Mouse (Mus musculus) limb, embryonic 14.5 days (tissue): Measurements from ENCODE around the gene Mrrf. TPM values are rescaled to one million over a fixed set of nuclear protein-coding genes. Genes with fewer than 3 reads are reported as not detected.

Experiments used
- ATAC-seq: fragments of 200-750 bp; cut with Nextera tagmentation; 2 replicates; pipeline ENCODE4 v1.8.0; 2017; ENCODE audit warnings: low read depth, moderate number of reproducible peaks, moderate TSS enrichment; ENCODE audit not compliant: low FRiP score
- DNase-seq: peaks from one replicate; pipeline ENCODE4 v3.0.0-alpha.2; 2015; ENCODE audit warnings: low spot score
- H3K27ac ChIP-seq: fragments of 300-500 bp; sonication (generic); replicated peaks from 2 replicates; pipeline ENCODE4 v1.5.1; 2014; ENCODE audit warnings: low read depth, mild to moderate bottlenecking, low read length, moderate library complexity, mixed read lengths
- H3K27me3 ChIP-seq: fragments of 300-500 bp; sonication (generic); 2 replicates; pipeline ENCODE4 v1.6.1; 2014; ENCODE audit warnings: low read length, mixed read lengths; ENCODE audit not compliant: control insufficient read depth, insufficient read depth
- H3K36me3 ChIP-seq: fragments of 300-500 bp; sonication (generic); 2 replicates; pipeline ENCODE4 v1.6.1; 2014; ENCODE audit warnings: mild to moderate bottlenecking, low read length, moderate library complexity, mixed read lengths; ENCODE audit not compliant: control insufficient read depth, insufficient read depth
- H3K4me1 ChIP-seq: fragments of 300-500 bp; sonication (generic); 2 replicates; pipeline ENCODE4 v1.6.1; 2014; ENCODE audit warnings: antibody characterized with exemption, low read length, mixed read lengths; ENCODE audit not compliant: control insufficient read depth, insufficient read depth
- H3K4me2 ChIP-seq: fragments of 300-500 bp; sonication (generic); replicated peaks from 2 replicates; pipeline ENCODE4 v1.6.1; 2014; ENCODE audit warnings: low read depth, mild to moderate bottlenecking, low read length, moderate library complexity; ENCODE audit not compliant: severe bottlenecking
- H3K4me3 ChIP-seq: fragments of 300-500 bp; sonication (generic); replicated peaks from 2 replicates; pipeline ENCODE4 v1.5.1; 2014; ENCODE audit warnings: low read length
- H3K9ac ChIP-seq: fragments of 300-500 bp; sonication (generic); 2 replicates; pipeline ENCODE4 v1.6.1; 2014; ENCODE audit warnings: mild to moderate bottlenecking, low read depth, low read length, moderate library complexity; ENCODE audit not compliant: severe bottlenecking
- H3K9me3 ChIP-seq: fragments of 300-500 bp; sonication (generic); 2 replicates; pipeline ENCODE4 v1.6.1; 2016; ENCODE audit warnings: low read length; ENCODE audit not compliant: control insufficient read depth
- POLR2A ChIP-seq: fragments of 200-500 bp; IDR thresholded peaks from 2 replicates; pipeline ENCODE4 v1.8.0; 2012; ENCODE audit warnings: inconsistent platforms, mild to moderate bottlenecking, moderate library complexity, borderline replicate concordance; ENCODE audit not compliant: insufficient read depth, insufficient read length; ENCODE audit errors: extremely low read depth
- WGBS: fragments of 180-500 bp; shearing (Covaris S2); extraction: QIAGEN DNeasy Blood & Tissue Kit; methylation state at CpG from one replicate; pipeline ENCODE4 v1.1.7; 2014; 5-methylcytosine and 5-hydroxymethylcytosine counted together
- polyA plus RNA-seq, 2 experiments: library from polyadenylated mRNA; depleted of rRNA in 1 of 2; stranded (reverse) in 1 of 2; unstranded in 1 of 2; fragments of >200 nt; fragmentation: Nextera tagmentation in 1 of 2; extraction: Ambion mirVana in 1 of 2; gene quantifications; 2 replicates each; pipeline versions ENCODE4 v1.2.1 to v1.2.3; 2012 to 2014

The Mrrf gene
- polyA plus RNA-seq, 2 experiments: 31.0 to 33.0 TPM

DNA sequence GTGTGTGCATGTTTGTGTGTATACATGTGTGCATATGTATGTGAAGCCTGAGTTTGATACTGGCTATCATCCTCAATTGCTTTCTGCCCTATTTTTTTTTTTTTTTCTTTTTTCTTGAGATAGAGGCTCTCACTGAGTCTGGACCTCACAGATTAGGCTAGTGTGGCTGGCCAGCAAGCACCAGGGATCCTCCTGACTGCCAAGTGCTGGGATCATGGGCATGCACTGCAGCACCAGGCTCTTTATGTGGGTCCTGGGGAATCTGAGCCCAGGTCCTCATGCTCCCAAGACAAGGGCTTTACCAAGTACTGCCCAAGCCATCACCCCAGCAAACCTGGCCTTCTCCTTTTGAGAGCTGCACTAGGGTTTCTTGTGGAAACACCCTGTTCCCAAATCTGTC, 87.2 kb downstream of the Mrrf start:
- no peak overlapping the region for H3K4me3 ChIP-seq
- H3K9ac ChIP-seq: no peak overlapping the region
- H3K4me2 ChIP-seq: no peak overlapping the region
- no peak for TF ChIP-seq POLR2A
- H3K4me1 ChIP-seq: no peaks in the 10 kb centered on the region
- no peak overlapping the region for H3K27ac ChIP-seq
- no peak for ATAC-seq
- H3K9me3 ChIP-seq: no peaks in the 10 kb centered on the region
- no peak for DNase-seq
- no peaks in the 10 kb centered on the region for H3K36me3 ChIP-seq
- no peaks in the 10 kb centered on the region for H3K27me3 ChIP-seq

DNA sequence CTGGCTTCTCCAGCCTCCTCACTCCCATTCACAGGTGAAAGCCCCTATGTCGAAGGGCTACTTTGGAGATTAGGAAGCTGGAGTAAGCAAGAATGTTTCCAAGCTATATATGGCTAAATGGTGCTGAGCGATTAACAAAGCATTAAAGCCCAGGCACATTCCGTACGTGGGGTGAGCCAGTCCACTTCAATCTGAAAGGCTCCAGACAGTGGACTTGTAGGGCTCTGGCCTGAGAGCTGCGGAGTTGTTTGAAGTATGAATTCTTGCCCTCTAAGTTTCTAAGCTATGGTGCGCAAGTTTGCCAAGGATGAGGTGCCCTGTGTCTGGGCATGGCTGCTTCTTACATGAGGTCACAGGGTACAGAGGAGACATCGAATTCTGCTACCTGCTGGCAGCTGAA, 88.0 kb downstream of the Mrrf start:
- Histone ChIP-seq H3K4me1 (no peaks in the 10 kb centered on the region), H3K4me2 (no peak overlapping the region), H3K9me3 (no peaks in the 10 kb centered on the region), H3K27me3 (no peaks in the 10 kb centered on the region), H3K4me3 (no peak overlapping the region), H3K9ac (no peak overlapping the region), H3K36me3 (no peaks in the 10 kb centered on the region), H3K27ac (no peak overlapping the region)
- DNase-seq: no peak
- no peak for ATAC-seq
- no peak for TF ChIP-seq POLR2A
- WGBS: 90% methylated on average over 7 of the region's 7 CpGs

DNA sequence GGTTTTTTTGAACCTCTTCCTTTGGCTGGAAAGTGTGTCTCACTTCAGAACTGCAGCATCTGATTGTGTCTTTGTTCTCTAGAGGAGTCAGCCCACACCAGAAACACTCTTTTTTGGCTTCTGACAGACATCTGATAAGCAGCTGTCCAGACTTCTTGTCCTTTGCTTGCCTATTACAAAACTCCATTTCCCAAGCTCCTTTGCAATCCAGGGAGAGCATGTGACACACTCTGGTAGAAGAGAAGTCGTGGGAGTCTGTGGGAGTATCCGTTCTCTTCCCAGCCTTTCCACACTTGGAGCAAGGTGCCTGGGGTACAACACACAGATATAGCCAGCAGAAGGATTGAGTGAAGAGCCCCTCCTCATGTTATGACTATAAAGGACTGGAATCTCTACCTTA, 88.4 kb downstream of the Mrrf start:
- 40% methylated on average over 2 of the region's 2 CpGs for WGBS
- Histone ChIP-seq H3K4me1 (no peaks in the 10 kb centered on the region), H3K27me3 (no peaks in the 10 kb centered on the region), H3K4me3 (no peak overlapping the region), H3K4me2 (no peak overlapping the region), H3K9me3 (no peaks in the 10 kb centered on the region), H3K36me3 (no peaks in the 10 kb centered on the region), H3K9ac (no peak overlapping the region), H3K27ac (no peak overlapping the region)
- ATAC-seq: no peak
- no peak for TF ChIP-seq POLR2A
- DNase-seq: no peak

DNA sequence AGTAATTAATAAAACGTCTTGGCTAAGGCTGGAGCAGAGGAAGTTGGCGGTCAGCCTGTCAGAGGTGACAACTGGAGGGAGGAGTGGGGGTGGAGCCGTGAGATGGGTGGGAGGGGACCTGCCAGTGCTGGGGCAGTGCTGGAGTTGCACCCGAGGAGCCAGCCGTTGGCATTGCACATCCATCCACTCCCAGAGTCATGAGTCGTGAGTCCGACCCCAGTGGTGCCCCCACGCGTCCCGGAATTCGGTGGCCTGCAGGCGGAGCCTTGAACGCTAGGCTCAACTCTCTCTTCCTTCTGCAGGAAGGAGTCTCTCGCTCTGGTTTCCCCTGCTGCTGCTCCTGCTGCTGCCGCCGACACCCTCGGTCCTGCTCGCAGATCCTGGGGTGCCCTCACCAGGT, 94.2 kb downstream of the Mrrf start, which contains the start of gene Ptgs1:
Gene Ptgs1, plus strand, starts transcription at position 61 of the 400 bp plus-strand sequence.
- peak within 1 kb of the TSS; percentile 88 for H3K4me2 ChIP-seq
- peaks cover 3% of the 10 kb centered on the region; the same call in 1 of the 2 replicates for H3K4me1 ChIP-seq
- H3K9me3 ChIP-seq: no peaks in the 10 kb centered on the region
- peak within 1 kb of the TSS; percentile 65 for H3K9ac ChIP-seq
- ATAC-seq (peak; percentile 54; the same call in 1 of the 2 replicates), DNase-seq (peak; percentile 28)
- no peaks in the 10 kb centered on the region for H3K27me3 ChIP-seq
- H3K27ac ChIP-seq: no peak within 1 kb of the TSS
- H3K36me3 ChIP-seq: no peaks in the 10 kb centered on the region
- WGBS: under 1% methylated on average over 18 of the region's 18 CpGs
- H3K4me3 ChIP-seq: peak within 1 kb of the TSS; percentile 50
- no peak for TF ChIP-seq POLR2A

DNA sequence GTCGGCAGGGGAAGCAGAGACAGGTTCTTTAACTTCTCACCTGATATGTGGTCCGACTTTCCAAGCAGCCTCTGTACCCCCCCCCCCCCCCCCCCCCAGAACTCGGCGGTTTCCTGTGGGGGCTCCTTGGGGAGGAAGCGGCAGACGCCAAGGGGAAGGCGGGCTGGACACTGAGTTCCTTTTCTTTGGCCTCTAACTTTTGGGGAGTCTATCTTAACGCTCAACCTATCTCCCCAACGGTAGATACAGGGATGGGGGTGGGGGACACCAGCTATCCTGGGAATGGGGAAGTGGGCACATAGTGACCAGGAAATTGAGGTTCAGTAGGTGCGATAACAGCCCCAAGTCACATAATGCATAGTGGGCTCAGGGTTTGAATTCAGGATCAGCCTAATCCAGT, 94.8 kb downstream of the Mrrf start:
- H3K4me2 ChIP-seq: peak overlapping the region; percentile 88
- no peak for TF ChIP-seq POLR2A
- no peaks in the 10 kb centered on the region for H3K9me3 ChIP-seq
- peaks cover 3% of the 10 kb centered on the region; the same call in 1 of the 2 replicates for H3K4me1 ChIP-seq
- ATAC-seq: no peak
- peak overlapping the region; percentile 65 for H3K9ac ChIP-seq
- WGBS: 28% methylated on average over 9 of the region's 10 CpGs
- no peak for DNase-seq
- H3K27ac ChIP-seq: no peak overlapping the region
- H3K36me3 ChIP-seq: no peaks in the 10 kb centered on the region
- H3K27me3 ChIP-seq: no peaks in the 10 kb centered on the region
- H3K4me3 ChIP-seq: peak overlapping the region; percentile 50
